Mouse (Mus musculus): ENCODE measurements around the gene Hoxc6. TPM values are rescaled to one million over a fixed set of nuclear protein-coding genes. Genes with fewer than 3 reads are reported as not detected.

The Hoxc6 gene
- polyA plus RNA-seq, 1 experiment from 2014 or later = 0.18 TPM

DNA sequence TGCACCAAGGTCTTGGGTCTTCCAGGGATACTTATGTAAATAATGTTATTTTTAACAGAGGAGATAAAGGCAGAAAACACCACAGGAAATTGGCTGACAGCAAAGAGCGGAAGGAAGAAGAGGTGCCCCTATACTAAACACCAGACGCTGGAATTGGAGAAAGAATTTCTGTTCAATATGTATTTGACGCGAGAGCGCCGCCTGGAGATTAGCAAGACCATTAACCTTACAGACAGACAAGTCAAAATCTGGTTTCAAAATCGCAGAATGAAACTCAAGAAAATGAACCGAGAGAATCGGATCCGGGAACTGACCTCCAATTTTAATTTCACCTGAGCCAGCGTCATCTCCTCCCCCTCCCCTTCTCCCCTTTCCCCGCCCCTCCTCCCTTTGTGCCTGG, 27.3 kb upstream of the Hoxc6 start:
- H3K4me3 ChIP-seq = no peak overlapping the region
- peaks cover 8% of the 10 kb centered on the region; the same call in 1 of the 2 replicates for H3K4me1 ChIP-seq (replicated peaks)
- WGBS = 2% methylated on average over 12 of the region's 12 CpGs
- peaks cover 96% of the 10 kb centered on the region for H3K27me3 ChIP-seq (replicated peaks)
- no peaks in the 10 kb centered on the region for H3K9me3 ChIP-seq (replicated peaks)
- ATAC-seq (ENCODE audit: insufficient number of reproducible peaks, low FRiP score) = no peak
- no peak overlapping the region for H3K4me2 ChIP-seq
- no peak overlapping the region for H3K9ac ChIP-seq
- no peak overlapping the region for H3K27ac ChIP-seq (ENCODE audit: poor library complexity, severe bottlenecking)
- H3K36me3 ChIP-seq = no peaks in the 10 kb centered on the region

DNA sequence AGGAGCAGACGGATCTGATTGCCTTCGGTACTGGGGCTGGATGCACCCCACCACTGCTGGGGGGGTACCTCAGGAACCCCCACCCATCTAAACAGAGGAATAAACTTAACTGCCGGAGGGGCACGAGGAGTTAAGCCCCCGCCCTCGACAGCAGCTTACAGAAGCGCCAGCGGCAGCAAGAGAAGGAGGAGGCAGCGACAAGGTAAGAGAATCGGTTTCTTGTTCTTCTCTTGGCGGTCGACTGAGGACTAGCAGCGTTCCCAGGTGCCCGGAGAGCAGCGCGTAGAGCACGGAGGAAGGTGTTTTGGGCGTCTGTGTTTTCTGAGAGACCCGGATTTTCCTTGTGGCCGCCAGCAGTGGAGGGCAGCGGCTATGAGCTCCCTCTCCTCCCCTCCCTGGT, 25.8 kb upstream of the Hoxc6 start:
- Histone ChIP-seq H3K36me3 (no peaks in the 10 kb centered on the region), H3K27me3 (replicated peaks) (peaks cover 96% of the 10 kb centered on the region), H3K4me2 (no peak overlapping the region), H3K9me3 (replicated peaks) (no peaks in the 10 kb centered on the region), H3K4me1 (replicated peaks) (peaks cover 3% of the 10 kb centered on the region; the same call in 1 of the 2 replicates), H3K4me3 (no peak overlapping the region), H3K9ac (no peak overlapping the region), H3K27ac (ENCODE audit: poor library complexity, severe bottlenecking) (no peak overlapping the region)
- ATAC-seq (ENCODE audit: insufficient number of reproducible peaks, low FRiP score) = no peak
- WGBS = under 1% methylated on average over 21 of the region's 21 CpGs

DNA sequence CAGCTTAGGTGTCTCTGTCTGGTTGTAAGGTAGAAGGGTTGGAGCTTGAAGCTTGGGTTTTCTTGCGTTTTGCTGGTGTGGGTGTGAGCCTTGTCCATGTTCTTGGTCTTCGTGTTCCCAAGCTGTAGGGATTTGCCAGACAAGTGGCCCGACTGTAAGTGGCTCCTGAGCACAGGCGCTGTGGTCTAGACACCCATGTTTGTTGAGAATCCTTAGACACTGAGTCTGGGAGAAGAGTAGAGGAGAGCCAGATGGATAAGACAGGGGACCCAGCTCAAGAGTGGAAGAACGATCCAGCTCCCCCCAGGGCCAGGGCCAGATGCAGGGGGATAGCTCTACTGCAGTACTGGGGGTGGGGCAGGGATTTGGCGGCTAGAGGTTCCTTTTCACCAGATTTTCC, 25.3 kb upstream of the Hoxc6 start:
- no peak overlapping the region for H3K4me2 ChIP-seq
- peaks cover 6% of the 10 kb centered on the region; the same call in 1 of the 2 replicates for H3K4me1 ChIP-seq (replicated peaks)
- ATAC-seq (ENCODE audit: insufficient number of reproducible peaks, low FRiP score) = no peak
- no peak overlapping the region for H3K4me3 ChIP-seq
- under 1% methylated on average over 6 of the region's 6 CpGs for WGBS
- H3K27ac ChIP-seq (ENCODE audit: poor library complexity, severe bottlenecking) = no peak overlapping the region
- peaks cover 96% of the 10 kb centered on the region for H3K27me3 ChIP-seq (replicated peaks)
- H3K9me3 ChIP-seq (replicated peaks) = no peaks in the 10 kb centered on the region
- no peak overlapping the region for H3K9ac ChIP-seq
- H3K36me3 ChIP-seq = no peaks in the 10 kb centered on the region

DNA sequence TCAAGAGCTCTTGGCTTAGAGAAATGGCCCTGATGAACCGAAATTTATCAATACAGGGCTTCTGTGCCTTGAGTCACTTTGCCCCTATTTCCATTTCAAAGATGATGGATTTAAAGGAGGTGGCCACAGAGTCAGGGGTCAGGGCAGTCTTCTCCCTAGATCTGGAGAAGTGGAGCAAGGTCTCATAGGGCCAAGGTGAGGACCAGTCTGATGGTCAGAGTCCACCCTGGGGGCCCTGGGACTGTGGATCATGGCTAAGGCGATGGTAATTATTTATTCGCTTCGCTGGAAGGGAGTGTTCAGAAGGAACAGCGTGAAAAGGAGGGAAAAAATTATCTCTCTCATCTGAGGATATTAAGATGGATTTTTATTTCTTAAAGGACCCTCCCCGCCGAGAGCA, 23.0 kb upstream of the Hoxc6 start:
- peaks cover 6% of the 10 kb centered on the region; the same call in 1 of the 2 replicates for H3K4me1 ChIP-seq (replicated peaks)
- peaks cover 97% of the 10 kb centered on the region for H3K27me3 ChIP-seq (replicated peaks)
- no peaks in the 10 kb centered on the region for H3K9me3 ChIP-seq (replicated peaks)
- H3K36me3 ChIP-seq = no peaks in the 10 kb centered on the region
- no peak for ATAC-seq (ENCODE audit: insufficient number of reproducible peaks, low FRiP score)
- H3K27ac ChIP-seq (ENCODE audit: poor library complexity, severe bottlenecking) = no peak overlapping the region
- H3K4me2 ChIP-seq = no peak overlapping the region
- WGBS = 5% methylated on average over 7 of the region's 7 CpGs
- no peak overlapping the region for H3K4me3 ChIP-seq
- no peak overlapping the region for H3K9ac ChIP-seq

DNA sequence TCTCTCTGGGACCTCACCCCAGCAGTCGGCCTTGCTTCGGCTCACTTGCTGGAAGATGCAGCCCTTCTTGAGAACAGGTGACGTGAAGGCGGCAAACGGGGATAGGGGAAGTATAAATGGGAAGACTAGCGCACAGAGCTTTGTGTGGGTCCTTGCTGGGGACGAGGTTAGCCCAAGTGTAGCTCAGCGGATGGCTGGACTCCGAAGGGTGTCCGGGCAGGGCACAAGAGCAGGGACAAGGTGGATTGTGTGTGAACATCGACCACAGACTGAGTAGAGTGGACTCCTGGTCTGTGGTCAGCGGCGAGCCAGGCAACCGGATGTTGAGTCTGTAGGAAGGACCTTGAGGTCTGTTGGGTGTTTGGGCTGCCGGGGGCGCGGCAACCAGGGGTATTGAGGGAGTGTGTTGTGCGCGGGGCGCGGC, 22.4 kb upstream of the Hoxc6 start:
- Histone ChIP-seq H3K4me2 (no peak overlapping the region), H3K9ac (no peak overlapping the region)

DNA sequence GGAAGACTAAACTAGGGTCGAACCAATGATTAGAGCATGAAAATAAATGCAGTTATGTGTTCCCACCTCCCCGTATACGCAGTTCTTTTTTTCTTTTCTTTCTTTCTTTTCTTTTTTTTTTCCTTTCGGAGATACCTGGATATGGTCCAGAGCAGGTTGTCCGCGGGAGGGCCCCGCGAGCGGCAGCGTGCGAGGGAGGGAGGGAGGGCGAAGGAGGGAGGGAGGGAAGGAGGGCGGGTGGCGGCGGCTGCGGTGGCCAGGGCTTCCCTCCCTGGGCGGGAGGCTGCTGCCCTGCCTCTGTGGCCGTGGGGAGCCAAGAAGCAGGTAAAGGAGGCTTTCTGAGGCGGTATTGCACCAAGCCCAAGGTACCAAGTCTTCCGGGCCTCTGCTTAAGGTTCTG, 21.9 kb upstream of the Hoxc6 start, which contains the start of gene Hoxc9:
Hoxc9 (plus strand) TSS at position 269 of the 400 bp plus-strand sequence.
- Histone ChIP-seq H3K4me3 (peak within 1 kb of the TSS; percentile 33), H3K9me3 (replicated peaks) (no peaks in the 10 kb centered on the region), H3K27ac (ENCODE audit: poor library complexity, severe bottlenecking) (no peak within 1 kb of the TSS), H3K4me1 (replicated peaks) (peaks cover 6% of the 10 kb centered on the region; the same call in 1 of the 2 replicates), H3K27me3 (replicated peaks) (peaks cover 96% of the 10 kb centered on the region), H3K9ac (no peak within 1 kb of the TSS), H3K36me3 (no peaks in the 10 kb centered on the region), H3K4me2 (peak within 1 kb of the TSS; percentile 50)
- WGBS = 1% methylated on average over 18 of the region's 20 CpGs
- ATAC-seq (ENCODE audit: insufficient number of reproducible peaks, low FRiP score) = no peak

More for the DNA sequence above, 22.4 kb upstream of the Hoxc6 start:
- under 1% methylated on average over 21 of the region's 21 CpGs for WGBS
- H3K36me3 ChIP-seq = no peaks in the 10 kb centered on the region
- no peak for ATAC-seq (ENCODE audit: insufficient number of reproducible peaks, low FRiP score)
- H3K4me1 ChIP-seq (replicated peaks) = peaks cover 6% of the 10 kb centered on the region; the same call in 1 of the 2 replicates
- H3K27me3 ChIP-seq (replicated peaks) = peaks cover 97% of the 10 kb centered on the region
- H3K4me3 ChIP-seq = no peak overlapping the region
- H3K9me3 ChIP-seq (replicated peaks) = no peaks in the 10 kb centered on the region
- H3K27ac ChIP-seq (ENCODE audit: poor library complexity, severe bottlenecking) = no peak overlapping the region

DNA sequence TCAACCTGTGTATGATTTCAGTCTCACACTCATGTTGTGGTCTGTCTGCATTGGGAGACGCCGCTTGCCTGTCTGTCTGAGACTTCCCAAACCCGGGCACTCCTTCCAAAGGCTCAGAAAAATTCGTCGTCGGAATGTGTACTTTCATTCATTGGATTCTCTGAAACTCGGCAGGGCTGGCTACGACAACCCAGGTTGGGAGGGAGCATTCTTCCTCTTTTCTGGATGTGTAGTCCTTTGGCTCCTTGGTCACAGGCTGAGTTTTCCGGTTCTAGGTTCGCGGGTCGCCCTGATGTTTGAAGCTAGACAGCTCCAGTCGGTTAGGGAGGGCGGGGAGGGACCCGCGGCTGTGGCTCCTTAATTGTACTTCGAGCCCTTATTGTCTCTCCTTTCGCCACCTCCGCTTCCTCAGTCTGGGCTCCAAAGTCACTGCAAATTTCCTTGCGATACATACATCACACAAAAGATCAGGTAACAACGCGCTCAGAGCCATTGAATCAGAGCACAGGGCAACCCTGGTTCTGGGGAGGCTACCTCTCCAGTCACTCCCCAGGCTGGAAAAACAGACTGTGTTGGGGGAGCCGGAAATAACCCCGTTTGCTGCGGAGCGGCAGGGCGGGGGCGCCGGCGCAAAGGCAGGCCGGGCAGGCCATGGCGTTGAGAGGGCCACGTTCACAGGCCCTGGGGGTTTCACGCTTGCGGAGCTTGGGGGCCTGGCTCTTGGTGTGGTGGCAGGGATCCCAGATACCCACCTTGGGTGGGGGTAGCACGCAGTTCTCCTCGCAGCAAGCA, 21.2 kb upstream of the Hoxc6 start:
- no peak for ATAC-seq (ENCODE audit: insufficient number of reproducible peaks, low FRiP score)
- Histone ChIP-seq H3K9ac (no peak overlapping the region), H3K27me3 (replicated peaks) (peaks cover 98% of the 10 kb centered on the region), H3K4me3 (peak overlapping the region; percentile 33), H3K4me1 (replicated peaks) (peaks cover 12% of the 10 kb centered on the region), H3K27ac (ENCODE audit: poor library complexity, severe bottlenecking) (no peak overlapping the region), H3K36me3 (no peaks in the 10 kb centered on the region), H3K9me3 (replicated peaks) (no peaks in the 10 kb centered on the region), H3K4me2 (peak overlapping the region; percentile 50)
- WGBS = under 1% methylated on average over 37 of the region's 37 CpGs

DNA sequence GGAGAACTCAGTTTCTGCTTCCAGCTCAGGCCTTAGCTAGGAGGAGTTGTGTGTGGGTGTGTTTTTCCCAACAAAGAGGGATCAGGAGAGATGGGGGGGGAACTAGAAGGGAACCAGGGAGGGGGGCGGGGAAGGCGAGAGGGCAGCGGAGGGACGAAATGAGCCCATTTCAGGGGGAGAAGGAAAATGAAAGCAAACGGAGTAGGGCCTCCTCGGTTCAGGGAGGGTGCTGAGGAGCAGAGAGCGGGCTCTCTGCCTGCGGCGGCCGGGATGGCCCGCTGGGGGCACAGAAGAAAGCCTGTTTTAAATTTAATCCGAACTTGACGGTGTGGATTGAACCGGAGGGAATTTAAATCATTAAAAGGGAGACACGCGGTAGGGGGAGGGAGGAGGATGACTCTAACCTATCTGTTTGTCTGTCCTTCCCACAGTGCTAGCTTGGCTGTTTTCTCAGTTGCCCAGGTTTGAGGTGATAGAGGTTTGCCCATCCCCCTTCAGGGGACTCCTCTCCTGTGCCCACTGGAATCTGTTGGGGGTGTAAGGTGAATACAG, 20.6 kb upstream of the Hoxc6 start:
- WGBS = 3% methylated on average over 16 of the region's 16 CpGs
- no peak overlapping the region for H3K27ac ChIP-seq (ENCODE audit: poor library complexity, severe bottlenecking)
- no peaks in the 10 kb centered on the region for H3K9me3 ChIP-seq (replicated peaks)
- peaks cover 15% of the 10 kb centered on the region for H3K4me1 ChIP-seq (replicated peaks)
- no peak overlapping the region for H3K9ac ChIP-seq
- ATAC-seq (ENCODE audit: insufficient number of reproducible peaks, low FRiP score) = no peak
- H3K4me3 ChIP-seq = peak overlapping the region; percentile 33
- H3K36me3 ChIP-seq = no peaks in the 10 kb centered on the region
- H3K27me3 ChIP-seq (replicated peaks) = peaks cover 98% of the 10 kb centered on the region
- H3K4me2 ChIP-seq = peak overlapping the region; percentile 50

DNA sequence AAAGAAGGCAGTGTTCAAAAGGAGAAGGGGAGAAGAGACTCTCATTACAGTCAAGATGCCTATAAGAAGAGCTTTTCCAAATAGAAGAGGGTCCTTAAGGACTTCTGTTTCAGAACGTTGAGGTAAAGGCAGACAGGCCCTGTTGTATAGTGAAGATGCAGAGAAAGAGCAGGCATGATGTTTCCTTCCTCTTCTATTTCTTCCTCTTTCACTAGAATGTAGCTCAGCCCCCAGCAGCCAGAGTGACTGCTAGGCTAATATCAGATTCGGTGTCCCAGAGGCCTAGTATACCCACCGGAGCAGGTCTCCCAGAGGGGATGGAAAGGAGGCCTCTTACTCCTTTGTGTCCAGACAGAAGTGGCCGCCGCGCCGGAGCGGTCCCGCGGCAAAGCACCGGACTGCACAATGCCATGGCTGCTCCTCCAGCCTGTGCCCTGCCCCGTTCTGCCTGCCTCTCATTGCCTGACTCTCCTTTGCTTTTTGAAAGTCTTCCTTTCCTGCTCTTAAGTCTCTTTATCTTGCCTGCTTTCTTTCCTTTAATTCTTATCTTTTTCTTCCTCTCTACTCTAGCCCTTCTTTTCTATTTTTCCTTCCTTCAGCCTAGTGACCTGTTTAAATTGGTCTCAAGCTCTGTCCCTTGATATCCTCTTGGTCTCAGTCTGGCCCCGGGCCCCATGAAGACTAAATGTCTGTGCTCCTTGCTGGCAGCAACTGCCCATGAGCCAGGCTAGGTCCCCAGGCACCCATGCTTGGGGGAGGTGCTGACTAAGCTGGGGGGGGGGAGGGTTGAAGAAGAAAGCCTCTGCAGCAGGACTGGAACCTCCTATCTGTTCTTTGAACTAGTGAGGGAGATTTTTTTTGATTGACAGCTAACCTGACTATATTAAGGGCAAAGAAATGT, 19.2 kb upstream of the Hoxc6 start:
- H3K4me3 ChIP-seq = no peak overlapping the region
- no peak for ATAC-seq (ENCODE audit: insufficient number of reproducible peaks, low FRiP score)
- no peak overlapping the region for H3K9ac ChIP-seq
- H3K4me2 ChIP-seq = no peak overlapping the region
- no peaks in the 10 kb centered on the region for H3K9me3 ChIP-seq (replicated peaks)
- no peaks in the 10 kb centered on the region for H3K36me3 ChIP-seq
- H3K27me3 ChIP-seq (replicated peaks) = peaks cover 98% of the 10 kb centered on the region
- H3K4me1 ChIP-seq (replicated peaks) = peaks cover 15% of the 10 kb centered on the region
- WGBS = 2% methylated on average over 13 of the region's 13 CpGs
- no peak overlapping the region for H3K27ac ChIP-seq (ENCODE audit: poor library complexity, severe bottlenecking)

DNA sequence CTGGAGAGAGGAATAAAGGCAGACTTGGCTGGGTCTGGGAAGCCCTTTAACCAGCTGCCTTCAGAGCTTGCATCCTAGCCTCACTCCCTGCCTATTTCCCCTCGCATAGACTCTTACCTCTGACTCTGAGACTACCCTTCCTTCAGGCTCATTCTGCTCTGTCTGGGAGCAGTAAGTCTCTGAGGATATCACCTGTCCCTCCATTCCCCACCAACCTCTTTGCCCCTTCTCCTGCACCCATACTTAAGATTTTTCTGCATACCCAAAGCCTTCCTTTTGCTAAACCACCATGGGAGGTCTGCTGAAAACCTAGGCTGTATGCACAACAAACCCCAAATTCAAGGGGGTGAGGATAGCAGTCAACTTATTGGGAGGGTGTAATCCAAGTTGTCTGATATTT, 18.1 kb upstream of the Hoxc6 start:
- WGBS = 0% methylated on average over 1 of the region's 1 CpGs
- Histone ChIP-seq H3K4me2 (no peak overlapping the region), H3K9me3 (replicated peaks) (no peaks in the 10 kb centered on the region), H3K27me3 (replicated peaks) (peaks cover 99% of the 10 kb centered on the region), H3K27ac (ENCODE audit: poor library complexity, severe bottlenecking) (no peak overlapping the region), H3K4me1 (replicated peaks) (peaks cover 15% of the 10 kb centered on the region), H3K4me3 (no peak overlapping the region), H3K36me3 (no peaks in the 10 kb centered on the region), H3K9ac (no peak overlapping the region)
- no peak for ATAC-seq (ENCODE audit: insufficient number of reproducible peaks, low FRiP score)

DNA sequence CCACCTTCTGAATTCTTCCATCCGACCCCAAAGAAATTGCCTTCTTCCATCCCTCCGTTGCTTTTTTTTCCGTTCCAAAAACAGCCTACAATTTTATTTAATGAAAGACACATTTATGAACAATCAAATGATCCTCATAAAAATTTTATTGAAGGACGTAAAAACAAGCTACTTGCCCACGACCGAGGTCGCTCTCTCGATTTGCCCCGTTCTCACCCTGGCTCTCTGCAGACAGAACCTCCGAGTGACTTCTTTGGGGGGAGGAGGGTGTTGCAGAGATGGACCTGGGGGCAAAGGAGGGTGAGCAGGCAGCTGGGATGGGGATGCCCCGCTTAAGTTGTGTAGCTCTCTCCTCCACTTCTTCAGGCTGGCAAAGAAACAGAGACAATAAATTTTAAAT, 17.7 kb upstream of the Hoxc6 start:
- H3K9ac ChIP-seq = no peak overlapping the region
- ATAC-seq (ENCODE audit: insufficient number of reproducible peaks, low FRiP score) = no peak
- no peak overlapping the region for H3K4me3 ChIP-seq
- no peaks in the 10 kb centered on the region for H3K36me3 ChIP-seq
- 2% methylated on average over 11 of the region's 11 CpGs for WGBS
- H3K4me1 ChIP-seq (replicated peaks) = peaks cover 15% of the 10 kb centered on the region
- H3K27ac ChIP-seq (ENCODE audit: poor library complexity, severe bottlenecking) = no peak overlapping the region
- no peaks in the 10 kb centered on the region for H3K9me3 ChIP-seq (replicated peaks)
- no peak overlapping the region for H3K4me2 ChIP-seq
- peaks cover 99% of the 10 kb centered on the region for H3K27me3 ChIP-seq (replicated peaks)
